In the genomic region with DNA sequence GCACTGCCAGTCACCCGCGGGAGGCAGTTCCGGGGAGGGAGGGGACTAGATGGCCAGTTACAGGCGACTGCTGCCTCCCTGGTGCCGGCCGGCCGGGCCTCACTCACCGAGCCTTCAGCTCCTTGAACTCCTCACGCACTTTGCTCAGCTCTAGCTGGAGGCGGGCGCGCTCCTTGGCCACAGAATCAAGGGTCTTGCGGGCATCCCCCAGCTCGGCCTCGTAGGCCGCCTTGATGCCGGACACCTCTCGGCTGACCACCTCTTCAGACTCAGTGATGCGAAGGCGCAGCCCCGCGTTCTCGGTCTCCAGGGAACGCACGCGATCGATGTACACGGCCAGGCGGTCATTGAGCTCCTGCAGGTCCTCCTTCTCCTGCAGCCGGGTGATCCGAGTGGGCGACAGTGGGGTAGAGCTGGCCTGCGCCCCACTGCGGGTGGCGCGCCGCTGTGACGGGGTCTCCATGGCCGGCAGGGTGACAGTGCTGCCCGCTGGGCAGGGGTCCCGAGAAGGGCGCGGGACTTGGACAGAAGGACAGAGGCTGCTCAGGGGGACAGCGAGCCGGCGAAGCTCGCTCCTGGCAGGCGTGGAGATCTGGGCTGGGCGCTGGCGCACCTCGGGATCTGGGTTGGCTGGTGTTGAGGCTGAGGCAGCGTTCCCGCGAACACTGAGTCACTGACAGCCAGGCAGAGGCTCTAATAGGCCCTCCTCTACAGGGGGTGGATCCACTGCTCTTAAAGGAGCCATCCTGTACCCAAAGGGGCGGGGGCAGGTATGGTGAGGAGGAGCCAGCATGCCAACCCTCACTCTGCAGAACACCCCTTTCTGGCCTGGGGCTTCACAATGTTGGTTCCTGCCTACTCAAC, we compare ENCODE assay signal across 8 mouse cellular contexts. TPM values are rescaled to one million over a fixed set of nuclear protein-coding genes. Genes with fewer than 3 reads are reported as not detected.
A peak's percentile ranks its signal among the peaks of the same experiment; 100 is the strongest.
DNase-seq lines count a peak whose midpoint lies in the region; ATAC-seq and TF ChIP-seq lines count a peak whose summit lies in the region.

No protein-coding gene starts in this region.

- no peaks in the 10 kb centered on the region for H3K9me3 ChIP-seq in G1E (replicated peaks)
- no peaks in the 10 kb centered on the region for H3K9me3 ChIP-seq in forebrain, embryonic 13.5 days (replicated peaks)
- H3K9me3 ChIP-seq in heart, postnatal 0 days (replicated peaks; ENCODE audit: control insufficient read depth, low read length) = no peaks in the 10 kb centered on the region
- H3K9me3 ChIP-seq in liver, embryonic 14.5 days (ENCODE audit: control insufficient read depth, low read length) = no peaks in the 10 kb centered on the region
- H3K9me3 ChIP-seq in neural tube, embryonic 12.5 days = no peaks in the 10 kb centered on the region

- H3K27ac ChIP-seq in forebrain, embryonic 13.5 days = 0 out of 2 replicates have a peak overlapping the region, but pooled peaks have one; percentile 11
- H3K27ac ChIP-seq in heart, postnatal 0 days (ENCODE audit: low read depth) = peak overlapping the region; percentile 95
- H3K27ac ChIP-seq in liver, embryonic 14.5 days = peak overlapping the region; percentile 83
- H3K27ac ChIP-seq in neural tube, embryonic 12.5 days = no peak overlapping the region
- peak overlapping the region; percentile 23; the same call in 1 of the 2 replicates for H3K27ac ChIP-seq in testis, adult 2 months (ENCODE audit: control insufficient read depth, insufficient read depth, low read depth, low read length)

- TF ChIP-seq EP300 in heart, postnatal 0 days (IDR thresholded peaks at IDR 0.05; ENCODE audit: low read depth) = peak; percentile 50; the same call in 1 of the 2 replicates
- TF ChIP-seq EP300 in liver, embryonic 14.5 days (IDR thresholded peaks at IDR 0.05; ENCODE audit: low read depth) = no peak

- under 1% methylated on average over 54 of the region's 55 CpGs for WGBS in forebrain, embryonic 13.5 days
- under 1% methylated on average over 55 of the region's 55 CpGs for WGBS in heart, postnatal 0 days
- 2% methylated on average over 55 of the region's 55 CpGs for WGBS in liver, embryonic 14.5 days (ENCODE audit: insufficient replicate concordance)
- 1% methylated on average over 55 of the region's 55 CpGs for WGBS in neural tube, embryonic 12.5 days

- peaks cover 89% of the 10 kb centered on the region for H3K4me1 ChIP-seq in G1E (ENCODE audit: insufficient read depth, low read depth, low read length)
- peaks cover 22% of the 10 kb centered on the region for H3K4me1 ChIP-seq in forebrain, embryonic 13.5 days
- H3K4me1 ChIP-seq in heart, postnatal 0 days (ENCODE audit: control insufficient read depth, insufficient read depth) = peaks cover 28% of the 10 kb centered on the region
- peaks cover 31 to 32% of the 10 kb centered on the region in 2 experiments for H3K4me1 ChIP-seq in liver, embryonic 14.5 days (replicated peaks; ENCODE audit: control insufficient read depth in 2 of 2, insufficient read depth in 2 of 2, low read length in 1 of 2)
- H3K4me1 ChIP-seq in neural tube, embryonic 12.5 days = peaks cover 14% of the 10 kb centered on the region
- H3K4me1 ChIP-seq in testis, adult 2 months (ENCODE audit: control insufficient read depth, insufficient read depth, low read length) = peaks cover 18% of the 10 kb centered on the region

- TF ChIP-seq POLR2A in testis, adult 2 months (IDR thresholded peaks at IDR 0.05; ENCODE audit: control insufficient read depth, low read depth, low read length) = peak; percentile 69; the same call in 1 of the 2 replicates

- peak overlapping the region; percentile 82 for H3K9ac ChIP-seq in forebrain, embryonic 13.5 days
- H3K9ac ChIP-seq in heart, postnatal 0 days (replicated peaks; ENCODE audit: low read depth, low read length) = peak overlapping the region; percentile 93
- H3K9ac ChIP-seq in liver, embryonic 14.5 days (replicated peaks) = peak overlapping the region; percentile 94
- H3K9ac ChIP-seq in neural tube, embryonic 12.5 days = peak overlapping the region; percentile 71

- peaks cover 36% of the 10 kb centered on the region for H3K36me3 ChIP-seq in G1E (replicated peaks)
- H3K36me3 ChIP-seq in forebrain, embryonic 13.5 days (ENCODE audit: poor library complexity, severe bottlenecking) = no peaks in the 10 kb centered on the region
- peaks cover 6% of the 10 kb centered on the region; the same call in 1 of the 2 replicates for H3K36me3 ChIP-seq in heart, postnatal 0 days (replicated peaks; ENCODE audit: control insufficient read depth, insufficient read depth, low read length)
- peaks cover 18% of the 10 kb centered on the region for H3K36me3 ChIP-seq in liver, embryonic 14.5 days (replicated peaks; ENCODE audit: control insufficient read depth, insufficient read depth, low read depth)
- no peaks in the 10 kb centered on the region for H3K36me3 ChIP-seq in neural tube, embryonic 12.5 days
- no peaks in the 10 kb centered on the region for H3K36me3 ChIP-seq in testis, adult 2 months (ENCODE audit: control insufficient read depth, insufficient read depth, low read length)

- no peak for TF ChIP-seq CTCF in G1E (IDR thresholded peaks at IDR 0.05; ENCODE audit: low read depth, low read length)
- no peak for TF ChIP-seq CTCF in heart, postnatal 0 days (IDR thresholded peaks at IDR 0.05; ENCODE audit: low read depth)
- TF ChIP-seq CTCF in liver, embryonic 14.5 days (IDR thresholded peaks at IDR 0.05; ENCODE audit: low read depth) = no peak
- no peak for TF ChIP-seq CTCF in testis, adult 2 months (IDR thresholded peaks at IDR 0.05; ENCODE audit: control insufficient read depth, insufficient read depth, insufficient replicate concordance, low read depth, low read length)

- H3K4me2 ChIP-seq in forebrain, embryonic 13.5 days = peak overlapping the region; percentile 98
- peak overlapping the region; percentile 97 for H3K4me2 ChIP-seq in heart, postnatal 0 days (ENCODE audit: low read depth, low read length)
- peak overlapping the region; percentile 77 for H3K4me2 ChIP-seq in liver, embryonic 14.5 days (ENCODE audit: low read depth)
- H3K4me2 ChIP-seq in neural tube, embryonic 12.5 days (replicated peaks) = peak overlapping the region; percentile 94

- peak overlapping the region; percentile 89 for H3K4me3 ChIP-seq in G1E (ENCODE audit: low read depth, low read length)
- peak overlapping the region; percentile 59 for H3K4me3 ChIP-seq in forebrain, embryonic 13.5 days
- H3K4me3 ChIP-seq in heart, postnatal 0 days (ENCODE audit: low read depth, low read length) = peak overlapping the region; percentile 91
- H3K4me3 ChIP-seq in liver, embryonic 14.5 days (ENCODE audit: insufficient read depth in 1 of 2, low read depth in 2 of 2, low read length in 2 of 2) = peak overlapping the region; percentile 67 to 92
- peak overlapping the region; percentile 54 for H3K4me3 ChIP-seq in neural tube, embryonic 12.5 days
- H3K4me3 ChIP-seq in testis, adult 2 months (ENCODE audit: control insufficient read depth, low read depth, low read length) = peak overlapping the region; percentile 60

- ATAC-seq in G1E (ENCODE audit: extremely low read depth, insufficient number of reproducible peaks, low FRiP score, poor library complexity, severe bottlenecking) = peak; percentile 91
- ATAC-seq in cerebellum, adult (ENCODE audit: insufficient number of reproducible peaks, low FRiP score, low TSS enrichment) = peak; percentile 94
- ATAC-seq in forebrain, embryonic 13.5 days = peak; percentile 93
- ATAC-seq in heart, postnatal 0 days (ENCODE audit: insufficient read depth, low read depth) = peak; percentile 92
- peak; percentile 91 for ATAC-seq in liver, embryonic 14.5 days (ENCODE audit: insufficient read depth)
- ATAC-seq in neural tube, embryonic 12.5 days (ENCODE audit: low FRiP score, low read depth) = peak; percentile 73

- peak; percentile 91 for DNase-seq in G1E (ENCODE audit: low spot score)
- peak; percentile 93 for DNase-seq in heart, postnatal 0 days (ENCODE audit: low spot score)
- DNase-seq in kidney, postnatal 36 days = peak; percentile 93
- peak; percentile 85 to 89 (median 87) for DNase-seq in liver, embryonic 14.5 days (ENCODE audit: low read depth in 3 of 3, low spot score in 3 of 3)

- no peaks in the 10 kb centered on the region for H3K27me3 ChIP-seq in G1E (ENCODE audit: insufficient read depth, low read length)
- peaks cover 26% of the 10 kb centered on the region for H3K27me3 ChIP-seq in forebrain, embryonic 13.5 days
- H3K27me3 ChIP-seq in heart, postnatal 0 days (ENCODE audit: control insufficient read depth, insufficient read depth, low read length) = no peaks in the 10 kb centered on the region
- no peaks in the 10 kb centered on the region for H3K27me3 ChIP-seq in liver, embryonic 14.5 days (ENCODE audit: control insufficient read depth, insufficient read depth, low read length)
- H3K27me3 ChIP-seq in neural tube, embryonic 12.5 days (replicated peaks) = peaks cover 32% of the 10 kb centered on the region
- no peaks in the 10 kb centered on the region for H3K27me3 ChIP-seq in testis, adult 2 months (ENCODE audit: control insufficient read depth, insufficient read depth, low read length)

RNA-seq across cellular contexts. Expression of a gene that starts 6.9 kb away (rescaled TPM):
- 69.3 and 72.1 TPM in 2 replicates for total RNA-seq in G1E (2014; fragmentation: Nextera tagmentation)
- 96.4 and 98.2 TPM in 2 replicates for total RNA-seq in G1E (2017)
- 336 and 381 TPM in 2 replicates for polyA plus RNA-seq in G1E (2012)
- 12.1 and 15.5 TPM in 2 replicates for polyA plus RNA-seq in forebrain, embryonic 13.5 days (2015; fragmentation: Nextera tagmentation; extraction: Ambion mirVana)
- 156 and 210 TPM in 2 replicates for total RNA-seq in heart, postnatal 0 days (2014; rRNA removed; ENCODE audit: low replicate concordance)
- 109 and 122 TPM in 2 replicates for polyA plus RNA-seq in heart, postnatal 0 days (2015; fragmentation: Nextera tagmentation; extraction: Ambion mirVana)
- 45.2 and 58.7 TPM in 2 replicates for polyA plus RNA-seq in liver, embryonic 14.5 days (2012; rRNA removed)
- 115 and 132 TPM in 2 replicates for polyA plus RNA-seq in liver, embryonic 14.5 days (2014; fragmentation: Nextera tagmentation; extraction: Ambion mirVana)
- polyA plus RNA-seq in neural tube, embryonic 12.5 days (2016; fragmentation: Nextera tagmentation; extraction: Ambion mirVana) = 27.6 and 27.9 TPM in 2 replicates
- polyA plus RNA-seq in testis, adult 2 months (2012; rRNA removed) = 14.4 and 16.7 TPM in 2 replicates

RNA-seq across cellular contexts. Expression of a gene that starts 29.3 kb away (rescaled TPM):
- 6.2 and 8.2 TPM in 2 replicates for total RNA-seq in G1E (2014; fragmentation: Nextera tagmentation)
- 1.7 and 2.0 TPM in 2 replicates for total RNA-seq in G1E (2017)
- polyA plus RNA-seq in G1E (2012) = 9.0 and 9.6 TPM in 2 replicates
- polyA plus RNA-seq in forebrain, embryonic 13.5 days (2015; fragmentation: Nextera tagmentation; extraction: Ambion mirVana) = 51.5 and 52.6 TPM in 2 replicates
- total RNA-seq in heart, postnatal 0 days (2014; rRNA removed; ENCODE audit: low replicate concordance) = 6.0 and 9.7 TPM in 2 replicates
- 2.6 and 2.7 TPM in 2 replicates for polyA plus RNA-seq in heart, postnatal 0 days (2015; fragmentation: Nextera tagmentation; extraction: Ambion mirVana)
- polyA plus RNA-seq in liver, embryonic 14.5 days (2012; rRNA removed) = 1.1 and 1.3 TPM in 2 replicates
- 0.74 and 0.82 TPM in 2 replicates for polyA plus RNA-seq in liver, embryonic 14.5 days (2014; fragmentation: Nextera tagmentation; extraction: Ambion mirVana)
- 41.9 and 43.3 TPM in 2 replicates for polyA plus RNA-seq in neural tube, embryonic 12.5 days (2016; fragmentation: Nextera tagmentation; extraction: Ambion mirVana)
- polyA plus RNA-seq in testis, adult 2 months (2012; rRNA removed) = 1.4 and 1.5 TPM in 2 replicates

RNA-seq across cellular contexts. Expression of a gene that starts 41.9 kb away (rescaled TPM):
- total RNA-seq in G1E (2014; fragmentation: Nextera tagmentation) (1.1 TPM in 1 of 2 replicates, not detected in the other), G1E (2017) (0.23 and 0.66 TPM in 2 replicates)
- 1.3 and 1.7 TPM in 2 replicates for polyA plus RNA-seq in G1E (2012)
- polyA plus RNA-seq in forebrain, embryonic 13.5 days (2015; fragmentation: Nextera tagmentation; extraction: Ambion mirVana) = 13.7 and 16.7 TPM in 2 replicates
- total RNA-seq in heart, postnatal 0 days (2014; rRNA removed; ENCODE audit: low replicate concordance) = 2.0 and 2.1 TPM in 2 replicates
- polyA plus RNA-seq in heart, postnatal 0 days (2015; fragmentation: Nextera tagmentation; extraction: Ambion mirVana) = 0.93 and 1.0 TPM in 2 replicates
- polyA plus RNA-seq in liver, embryonic 14.5 days (2012; rRNA removed) = 12.7 and 17.8 TPM in 2 replicates
- polyA plus RNA-seq in liver, embryonic 14.5 days (2014; fragmentation: Nextera tagmentation; extraction: Ambion mirVana) = 9.1 and 10.5 TPM in 2 replicates
- polyA plus RNA-seq in neural tube, embryonic 12.5 days (2016; fragmentation: Nextera tagmentation; extraction: Ambion mirVana) = 13.6 and 15.3 TPM in 2 replicates
- polyA plus RNA-seq in testis, adult 2 months (2012; rRNA removed) = 58.9 and 66.2 TPM in 2 replicates

RNA-seq across cellular contexts. Expression of a gene that starts 45.2 kb away (rescaled TPM):
- total RNA-seq in G1E (2014; fragmentation: Nextera tagmentation) (1.6 and 4.5 TPM in 2 replicates), G1E (2017) (0.35 TPM in 1 of 2 replicates, not detected in the other)
- 0.67 and 0.88 TPM in 2 replicates for polyA plus RNA-seq in G1E (2012)
- polyA plus RNA-seq in forebrain, embryonic 13.5 days (2015; fragmentation: Nextera tagmentation; extraction: Ambion mirVana) = not detected in 2 replicates
- 0.39 and 2.5 TPM in 2 replicates for total RNA-seq in heart, postnatal 0 days (2014; rRNA removed; ENCODE audit: low replicate concordance)
- polyA plus RNA-seq in heart, postnatal 0 days (2015; fragmentation: Nextera tagmentation; extraction: Ambion mirVana) = 0.16 TPM in 1 of 2 replicates, not detected in the other
- 0.39 and 0.52 TPM in 2 replicates for polyA plus RNA-seq in liver, embryonic 14.5 days (2012; rRNA removed)
- 0.25 TPM in 1 of 2 replicates, not detected in the other for polyA plus RNA-seq in liver, embryonic 14.5 days (2014; fragmentation: Nextera tagmentation; extraction: Ambion mirVana)
- polyA plus RNA-seq in neural tube, embryonic 12.5 days (2016; fragmentation: Nextera tagmentation; extraction: Ambion mirVana) = 0.29 and 0.57 TPM in 2 replicates
- polyA plus RNA-seq in testis, adult 2 months (2012; rRNA removed) = 0.10 and 1.9 TPM in 2 replicates

RNA-seq across cellular contexts. Expression of a gene that starts 50.0 kb away (rescaled TPM):
- total RNA-seq in G1E (2014; fragmentation: Nextera tagmentation) = 44.7 and 64.5 TPM in 2 replicates
- 97.5 and 98.0 TPM in 2 replicates for total RNA-seq in G1E (2017)
- polyA plus RNA-seq in G1E (2012) = 96.1 and 182 TPM in 2 replicates
- 170 and 180 TPM in 2 replicates for polyA plus RNA-seq in forebrain, embryonic 13.5 days (2015; fragmentation: Nextera tagmentation; extraction: Ambion mirVana)
- total RNA-seq in heart, postnatal 0 days (2014; rRNA removed; ENCODE audit: low replicate concordance) = 3.6 and 34.6 TPM in 2 replicates
- 131 and 136 TPM in 2 replicates for polyA plus RNA-seq in heart, postnatal 0 days (2015; fragmentation: Nextera tagmentation; extraction: Ambion mirVana)
- polyA plus RNA-seq in liver, embryonic 14.5 days (2012; rRNA removed) = 63.1 and 73.1 TPM in 2 replicates
- 60.5 and 62.0 TPM in 2 replicates for polyA plus RNA-seq in liver, embryonic 14.5 days (2014; fragmentation: Nextera tagmentation; extraction: Ambion mirVana)
- 143 and 145 TPM in 2 replicates for polyA plus RNA-seq in neural tube, embryonic 12.5 days (2016; fragmentation: Nextera tagmentation; extraction: Ambion mirVana)
- polyA plus RNA-seq in testis, adult 2 months (2012; rRNA removed) = 46.9 and 53.9 TPM in 2 replicates
